Mouse (Mus musculus) gastrocnemius, adult 18-20 months (tissue): ENCODE data around the gene Tmem50b. TPM values are rescaled to one million over a fixed set of nuclear protein-coding genes. Genes with fewer than 3 reads are reported as not detected.
A peak's percentile ranks its signal among the peaks of the same experiment; 100 is the strongest.
"Not testable (repeated sequence)": the region's sequence is repeated elsewhere in the genome, so short reads cannot be mapped to it uniquely, and the experiment has no call there.

ENCODE experiments used
- DNase-seq: peaks from one replicate; pipeline ENCODE4 v3.0.0; 2021; ENCODE audit warnings: low spot score
- long read RNA-seq, 2 experiments: library from polyadenylated mRNA; stranded (forward); transcript quantifications; one replicate each; pipeline ENCODE4 v2.0.0; 2021
- total RNA-seq, 2 experiments: library from RNA; stranded (reverse); gene quantifications; 2 replicates each; pipeline ENCODE4 v1.2.3; 2021

The Tmem50b gene
- 10 to 100 TPM; 13.1 to 15.1 TPM for total RNA-seq
- long read RNA-seq, experiment 1, transcript Tmem50b-201 (7 exons, 2,347 nt), result major isoform, 28 of 30 reads
- long read RNA-seq, experiment 1, partial matches to known transcripts, result 1 of 30 reads
- long read RNA-seq, experiment 1, other reads (novel, unspliced or antisense), result 1 of 30 reads
- long read RNA-seq, experiment 2, transcript Tmem50b-201 (7 exons, 2,347 nt), result major isoform, 20 of 23 reads
- long read RNA-seq, experiment 2, partial matches to known transcripts, result 0 of 23 reads
- long read RNA-seq, experiment 2, other reads (novel, unspliced or antisense), result 3 of 23 reads

GRCm38 (mm10) chr16:91597672-91598010 is at the start of gene Tmem50b:
Gene Tmem50b (minus strand): TSS chr16:91597800.
- peak; percentile 99 for DNase-seq

- peak; percentile 95 for DNase-seq
Measured at GRCm38 (mm10) chr16:91646681-91647419, 49.2 kb upstream of the Tmem50b start, which contains the start of gene Gart. Gene Gart (minus strand): TSS chr16:91646952.

GRCm38 (mm10) chr16:91645995-91646602 is 48.5 kb upstream of the Tmem50b start:
- no peak for DNase-seq

- DNase-seq, result not testable (repeated sequence)
Measured at GRCm38 (mm10) chr16:91645420-91645819, 47.8 kb upstream of the Tmem50b start.

GRCm38 (mm10) chr16:91644901-91645300 is 47.3 kb upstream of the Tmem50b start:
- DNase-seq, result no peak

GRCm38 (mm10) chr16:91640171-91640570 is 42.6 kb upstream of the Tmem50b start:
- DNase-seq, result no peak

- DNase-seq, result no peak
Measured at GRCm38 (mm10) chr16:91639636-91640035, 42.0 kb upstream of the Tmem50b start.

- no peak for DNase-seq
Measured at GRCm38 (mm10) chr16:91639161-91639560, 41.6 kb upstream of the Tmem50b start.

- no peak for DNase-seq
Measured at GRCm38 (mm10) chr16:91633641-91634040, 36.0 kb upstream of the Tmem50b start.

GRCm38 (mm10) chr16:91632940-91633339 is 35.3 kb upstream of the Tmem50b start:
- DNase-seq, result no peak

- DNase-seq, result no peak
Measured at GRCm38 (mm10) chr16:91632439-91632838, 34.8 kb upstream of the Tmem50b start.

- DNase-seq, result no peak
Measured at GRCm38 (mm10) chr16:91630584-91630983, 33.0 kb upstream of the Tmem50b start.

GRCm38 (mm10) chr16:91629749-91630148 is 32.1 kb upstream of the Tmem50b start:
- DNase-seq, result no peak

- DNase-seq, result no peak
Measured at GRCm38 (mm10) chr16:91628673-91629072, 31.1 kb upstream of the Tmem50b start.

GRCm38 (mm10) chr16:91627831-91628230 is 30.2 kb upstream of the Tmem50b start:
- DNase-seq, result no peak

- no peak for DNase-seq
Measured at GRCm38 (mm10) chr16:91623074-91623473, 25.5 kb upstream of the Tmem50b start.

- no peak for DNase-seq
Measured at GRCm38 (mm10) chr16:91620991-91621390, 23.4 kb upstream of the Tmem50b start.

- DNase-seq, result no peak
Measured at GRCm38 (mm10) chr16:91620185-91620584, 22.6 kb upstream of the Tmem50b start.

GRCm38 (mm10) chr16:91618511-91619501 is 21.2 kb upstream of the Tmem50b start, which contains the start of gene Dnajc28:
Gene Dnajc28 (minus strand): TSS chr16:91619026.
- DNase-seq, result peak; percentile 82

GRCm38 (mm10) chr16:91614552-91614951 is 17.0 kb upstream of the Tmem50b start:
- no peak for DNase-seq

GRCm38 (mm10) chr16:91612525-91612924 is 14.9 kb upstream of the Tmem50b start:
- no peak for DNase-seq
